In genomic region chr17:36121352-36122020, GRCm38 (mm10) we compare ENCODE assay signal across 9 mouse cellular contexts. TPM values are rescaled to one million over a fixed set of nuclear protein-coding genes. Genes with fewer than 3 reads are reported as not detected.
DNase-seq lines count a peak whose midpoint lies in the region; ATAC-seq lines count a peak whose summit lies in the region.
"Not testable (repeated sequence)": the region's sequence is repeated elsewhere in the genome, so short reads cannot be mapped to it uniquely, and the experiment has no call there.
"Had no signal": no experiment of that assay in that cellular context is flagged by ENCODE, and none has a peak within 500 bp of the region (broad histone marks: within the 10 kb centered on the region; RNA-seq: fewer than 3 reads in every experiment).

TSS of gene Gm19684 (plus strand) at chr17:36121678.

- H3K9me3 ChIP-seq in hindbrain, embryonic 16.5 days (ENCODE audit: control insufficient read depth, low read length): not testable (repeated sequence)

- H3K4me1 ChIP-seq in hindbrain, embryonic 16.5 days (ENCODE audit: control insufficient read depth, insufficient read depth, low read depth, low read length): not testable (repeated sequence)

- peaks cover 11% of the 10 kb centered on the region for H3K27me3 ChIP-seq in hindbrain, embryonic 16.5 days (replicated peaks; ENCODE audit: control insufficient read depth, insufficient read depth, low read length)

- H3K4me2 ChIP-seq in hindbrain, embryonic 16.5 days (ENCODE audit: low read length): peak within 1 kb of the TSS; percentile 43

- peak; percentile 89 for DNase-seq in Muller cell, postnatal 12 days (ENCODE audit: inconsistent ontology term)
- peak; percentile 28 for DNase-seq in embryo, embryonic 10 days (ENCODE audit: low spot score)
- peak; percentile 73 for DNase-seq in layer of hippocampus, adult 9-10 months (ENCODE audit: low spot score)
- peak; percentile 78 for DNase-seq in lung, postnatal 10 days
- peak; percentile 71 to 80 for DNase-seq in thymus, postnatal 36 days

- H3K36me3 ChIP-seq in hindbrain, embryonic 16.5 days (ENCODE audit: control insufficient read depth, insufficient read depth, low read length): not testable (repeated sequence)

- not testable (repeated sequence) for H3K9ac ChIP-seq in hindbrain, embryonic 16.5 days (ENCODE audit: low read depth, low read length)

- peak within 1 kb of the TSS; percentile 8 for H3K4me3 ChIP-seq in hindbrain, embryonic 16.5 days (ENCODE audit: low read length)

- ATAC-seq in granulocyte monocyte progenitor cell, adult 5-6 weeks (replicated peaks; ENCODE audit: poor library complexity, severe bottlenecking): peak; percentile 94
- peak; percentile 61; the same call in 1 of the 2 replicates for ATAC-seq in hindbrain, embryonic 16.5 days
- ATAC-seq in neutrophil, adult 5-6 weeks (ENCODE audit: extremely low read depth, insufficient number of reproducible peaks, low FRiP score, poor library complexity, severe bottlenecking): peak; percentile 93

- H3K27ac ChIP-seq in hindbrain, embryonic 16.5 days (ENCODE audit: low read depth, low read length): not testable (repeated sequence)

- WGBS in hindbrain, embryonic 16.5 days: 10% methylated on average over 8 of the region's 8 CpGs

RNA-seq across cellular contexts. Expression of gene Gm19684, which starts in this region (rescaled TPM):
- 0.58 TPM in 1 of 2 replicates, not detected in the other for total RNA-seq in granulocyte monocyte progenitor cell, adult 5-6 weeks (2014; fragmentation: Nextera tagmentation)
- not detected in 2 replicates for total RNA-seq in granulocyte monocyte progenitor cell, adult 5-6 weeks (2017)
- polyA plus RNA-seq in hindbrain, embryonic 16.5 days (2015; fragmentation: Nextera tagmentation; extraction: Ambion mirVana): not detected in 2 replicates
- 1.2 and 1.4 TPM in 2 replicates for total RNA-seq in neutrophil, adult 5-6 weeks (2017)
- total RNA-seq: layer of hippocampus, postnatal 10 days had no signal

Comparison
In these comparisons a context has a peak if more than half of its experiments do, and no peak if none do; other contexts are left out.
1. Peak in ATAC-seq in granulocyte monocyte progenitor cell, adult 5-6 weeks; RNA of the gene not detected or under 1 TPM.
2. Peak in ATAC-seq, H3K4me3 ChIP-seq and H3K4me2 ChIP-seq in hindbrain, embryonic 16.5 days; RNA of the gene not detected or under 1 TPM.
3. DNase-seq: peak in every context shown above with its lines; median percentile 89 in Muller cell, postnatal 12 days; 78 in lung, postnatal 10 days; 76 in thymus, postnatal 36 days; 73 in layer of hippocampus, adult 9-10 months; 28 in embryo, embryonic 10 days.